Mouse (Mus musculus) adrenal gland, postnatal 10 days (tissue): ENCODE results near the gene Tmem143. TPM values are rescaled to one million over a fixed set of nuclear protein-coding genes. Genes with fewer than 3 reads are reported as not detected.
"Not testable (repeated sequence)": the region's sequence is repeated elsewhere in the genome, so short reads cannot be mapped to it uniquely, and the experiment has no call there.

Experiments
- DNase-seq: peaks from one replicate; pipeline ENCODE4 v3.0.0; 2021; ENCODE audit warnings: mixed read lengths
- total RNA-seq, 2 experiments: library from RNA; stranded (reverse); gene quantifications; 2 replicates each; pipeline ENCODE4 v1.2.3; 2021

Gene Tmem143
- total RNA-seq, 2 experiments from 2014 or later = 85.8 to 88.1 TPM

- DNase-seq = peak; percentile 94
Observed at GRCm38 (mm10) chr7:45922928-45923761, 26.4 kb downstream of the Tmem143 start.

GRCm38 (mm10) chr7:45923762-45924428, 27.2 kb downstream of the Tmem143 start, which contains the start of gene Ccdc114:
Gene Ccdc114, plus strand, starts transcription at chr7:45924072.
- peak; percentile 90 for DNase-seq

GRCm38 (mm10) chr7:45924429-45924816, 27.7 kb downstream of the Tmem143 start:
- DNase-seq = peak; percentile 62

- no peak for DNase-seq
Observed at GRCm38 (mm10) chr7:45928626-45929295, 32.0 kb downstream of the Tmem143 start.

GRCm38 (mm10) chr7:45929688-45930087, 32.9 kb downstream of the Tmem143 start:
- no peak for DNase-seq

GRCm38 (mm10) chr7:45933766-45934165, 37.0 kb downstream of the Tmem143 start:
- not testable (repeated sequence) for DNase-seq

- DNase-seq = peak; percentile 74
Observed at GRCm38 (mm10) chr7:45935114-45935513, 38.4 kb downstream of the Tmem143 start.

- DNase-seq = no peak
Observed at GRCm38 (mm10) chr7:45939836-45940235, 43.1 kb downstream of the Tmem143 start.

- peak; percentile 62 for DNase-seq
Observed at GRCm38 (mm10) chr7:45941986-45942385, 45.2 kb downstream of the Tmem143 start.

GRCm38 (mm10) chr7:45943280-45943679, 46.5 kb downstream of the Tmem143 start:
- DNase-seq = not testable (repeated sequence)

GRCm38 (mm10) chr7:45949061-45949460, 52.3 kb downstream of the Tmem143 start:
- no peak for DNase-seq

- DNase-seq = no peak
Observed at GRCm38 (mm10) chr7:45956611-45957010, 59.9 kb downstream of the Tmem143 start.

Other genes with a start within 250 kb of the Tmem143 start
- gene Fut2, start 230.5 kb upstream of the Tmem143 start, total RNA-seq = not detected
- under 1 TPM in 1 of 2 experiments, not detected in 1; 0.39 TPM for gene Ntn5, start 212.9 kb upstream of the Tmem143 start, total RNA-seq
- under 1 TPM; 0.21 to 0.30 TPM for gene Sec1, start 202.5 kb upstream of the Tmem143 start, total RNA-seq
- gene Car11, start 197.1 kb upstream of the Tmem143 start, total RNA-seq = 10 to 100 TPM in 1 of 2 experiments, 1 to 10 TPM in 1; 7.6 to 14.5 TPM
- gene Dbp, start 191.9 kb upstream of the Tmem143 start, total RNA-seq = 10 to 100 TPM; 21.4 to 62.3 TPM
- 1,000 to 10,000 TPM; 1,029 to 1,042 TPM for gene Rpl18, start 181.5 kb upstream of the Tmem143 start, total RNA-seq
- gene Sphk2, start 178.9 kb upstream of the Tmem143 start, total RNA-seq = 10 to 100 TPM; 28.0 to 28.8 TPM
- under 1 TPM; 0.27 to 0.33 TPM for gene Fam83e, start 175.7 kb upstream of the Tmem143 start, total RNA-seq
- gene Spaca4, start 171.1 kb upstream of the Tmem143 start, total RNA-seq = not detected
- gene Lmtk3, start 113.2 kb upstream of the Tmem143 start, total RNA-seq = 1 to 10 TPM; 4.2 to 8.3 TPM
- under 1 TPM; 0.39 to 0.45 TPM for gene Sult2b1, start 112.3 kb upstream of the Tmem143 start, total RNA-seq
- 100 to 1,000 TPM in 1 of 2 experiments, 10 to 100 TPM in 1; 88.5 to 107 TPM for gene Cyth2, start 82.4 kb upstream of the Tmem143 start, total RNA-seq
- under 1 TPM; 0.24 to 0.51 TPM for gene Kcnj14, start 72.2 kb upstream of the Tmem143 start, total RNA-seq
- 10 to 100 TPM; 23.7 to 27.5 TPM for gene Grwd1, start 66.0 kb upstream of the Tmem143 start, total RNA-seq
- gene Kdelr1, start 24.2 kb upstream of the Tmem143 start, total RNA-seq = 100 to 1,000 TPM; 126 to 132 TPM
- 1 to 10 TPM in 1 of 2 experiments, under 1 TPM in 1; 0.72 to 1.2 TPM for gene Grin2d, start 18.6 kb upstream of the Tmem143 start, total RNA-seq
- gene Syngr4, start 227 bp upstream of the Tmem143 start, total RNA-seq = under 1 TPM in 1 of 2 experiments, not detected in 1; 0.30 TPM
- 100 to 1,000 TPM; 156 to 158 TPM for gene Emp3, start 24.5 kb downstream of the Tmem143 start, total RNA-seq
- 1 to 10 TPM; 6.1 to 7.2 TPM for gene Ccdc114, start 27.1 kb downstream of the Tmem143 start, total RNA-seq
- 10 to 100 TPM in 1 of 2 experiments, 1 to 10 TPM in 1; 8.2 to 13.6 TPM for gene Abcc6, start 133.4 kb downstream of the Tmem143 start, total RNA-seq
- gene Nomo1, start 136.8 kb downstream of the Tmem143 start, total RNA-seq = 10 to 100 TPM; 50.4 to 50.6 TPM
- 1 to 10 TPM; 1.7 to 4.9 TPM for gene Kcnj11, start 203.8 kb downstream of the Tmem143 start, total RNA-seq